Mouse (Mus musculus): ENCODE measurements around the gene Adprhl2.

Adprhl2 gene

DNA sequence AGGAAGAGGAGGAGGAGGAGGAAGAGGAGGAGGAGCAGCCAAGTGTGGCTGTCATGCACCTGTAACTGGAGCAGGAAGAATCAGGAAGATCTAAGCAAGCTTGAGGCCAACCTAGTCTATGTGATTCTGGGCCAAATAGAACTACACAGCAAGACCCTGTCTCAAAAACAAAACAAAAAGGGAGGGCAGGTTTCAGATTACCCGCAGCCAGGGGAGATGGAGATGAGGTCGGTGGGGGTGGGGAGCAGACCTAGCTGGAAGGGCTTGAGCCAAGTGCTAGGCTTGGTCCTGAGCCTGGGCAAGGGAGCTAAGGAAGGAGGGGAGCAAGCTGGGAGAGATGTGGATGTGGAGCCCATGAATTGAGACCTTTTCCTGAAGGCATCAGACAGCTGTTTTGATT, 14.7 kb downstream of the Adprhl2 start:
- no peak for DNase-seq (ENCODE audit: low spot score)

DNA sequence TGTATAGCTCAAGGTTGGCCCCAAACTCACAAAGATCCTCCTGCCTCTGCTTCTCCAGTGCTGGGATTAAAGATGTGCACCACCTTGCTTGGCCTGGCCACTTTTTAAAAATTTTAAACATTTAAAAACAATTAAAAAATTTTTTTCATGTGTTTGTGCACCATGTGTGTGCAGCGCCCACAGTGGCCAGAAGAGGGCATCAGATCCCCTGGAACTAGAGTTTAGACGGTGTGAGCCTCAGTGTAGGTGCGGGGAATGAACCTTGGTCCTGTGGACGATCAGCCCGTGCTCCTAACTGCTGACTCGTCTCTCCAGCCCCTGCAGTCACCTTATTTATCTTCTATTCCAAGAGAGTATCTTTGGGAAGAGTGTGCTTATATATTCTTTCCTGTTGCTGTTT, 15.4 kb downstream of the Adprhl2 start:
- DNase-seq (ENCODE audit: low spot score): no peak

DNA sequence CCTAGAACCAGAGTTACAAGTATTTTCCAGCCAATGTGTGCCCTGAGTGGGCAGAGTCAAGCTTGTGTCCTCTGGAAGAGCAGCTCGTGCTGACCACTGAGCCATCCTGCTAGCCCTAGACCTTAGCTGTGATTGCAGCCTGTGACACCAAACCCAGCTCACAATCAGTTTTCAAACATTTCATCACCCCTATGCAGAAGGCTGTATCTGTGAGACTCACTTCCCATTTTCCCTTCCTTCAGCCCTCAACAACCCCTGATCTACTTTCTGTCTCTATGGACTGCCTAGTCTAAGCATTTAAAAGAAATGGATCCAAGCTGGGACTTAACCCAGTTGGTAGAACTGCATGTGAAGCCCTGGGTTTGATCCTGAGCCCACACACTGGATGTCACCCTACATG, 16.1 kb downstream of the Adprhl2 start:
- no peak for DNase-seq (ENCODE audit: low spot score)

DNA sequence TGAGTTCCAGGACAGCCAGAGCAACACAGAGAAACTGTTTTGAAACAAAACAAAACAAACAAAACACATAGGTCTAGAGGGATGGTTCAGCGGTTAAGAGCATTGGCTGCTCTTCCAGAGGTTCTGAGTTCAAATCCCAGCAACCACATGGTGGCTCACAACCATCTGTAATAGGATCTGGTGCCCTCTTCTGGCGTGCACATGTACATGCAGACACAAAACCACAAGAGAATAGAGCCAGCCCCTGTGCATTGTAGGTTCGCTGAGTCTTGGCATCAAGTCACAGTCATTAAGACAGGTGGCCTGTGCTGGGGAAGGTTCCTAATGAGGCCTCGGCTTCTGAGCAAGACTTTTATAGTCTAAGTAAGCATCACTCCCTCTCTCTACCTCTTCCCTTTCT, 17.6 kb downstream of the Adprhl2 start:
- DNase-seq (ENCODE audit: low spot score): no peak

DNA sequence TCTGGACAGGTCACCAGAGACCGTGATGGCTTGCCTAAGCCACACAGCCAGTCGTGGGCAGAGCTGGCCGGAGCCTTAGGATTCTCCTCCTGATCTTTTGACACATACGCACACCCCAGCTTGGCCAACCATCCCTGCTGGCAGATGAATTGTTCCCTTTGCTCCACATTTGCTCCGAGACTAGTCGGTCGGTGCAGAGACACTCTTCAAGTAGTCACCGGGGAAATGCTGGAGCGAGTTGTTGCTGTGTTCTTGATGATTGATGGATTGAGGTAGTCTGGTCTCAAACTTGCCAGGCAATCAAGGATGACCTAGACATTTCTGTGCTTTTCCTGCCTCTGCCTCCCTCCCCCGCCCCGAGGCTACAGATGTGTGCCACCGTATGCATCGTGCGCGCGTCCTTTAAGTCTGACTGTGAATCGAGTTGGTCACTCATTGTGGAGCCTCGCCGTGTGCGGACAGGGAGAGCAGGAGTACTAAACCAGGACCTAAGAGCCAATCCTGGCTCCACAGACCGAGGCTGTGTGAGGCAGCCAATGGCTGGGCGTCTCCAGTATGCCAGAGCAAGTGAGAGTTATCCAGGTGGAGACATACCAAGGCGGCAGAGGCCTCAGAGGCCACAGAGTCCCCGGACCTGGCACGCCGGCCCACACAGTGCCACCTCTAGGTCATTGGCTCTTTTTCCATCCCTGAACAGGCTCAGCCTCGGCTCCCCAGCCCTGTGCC, 19.8 kb downstream of the Adprhl2 start:
- DNase-seq (ENCODE audit: low spot score): peak; percentile 76

DNA sequence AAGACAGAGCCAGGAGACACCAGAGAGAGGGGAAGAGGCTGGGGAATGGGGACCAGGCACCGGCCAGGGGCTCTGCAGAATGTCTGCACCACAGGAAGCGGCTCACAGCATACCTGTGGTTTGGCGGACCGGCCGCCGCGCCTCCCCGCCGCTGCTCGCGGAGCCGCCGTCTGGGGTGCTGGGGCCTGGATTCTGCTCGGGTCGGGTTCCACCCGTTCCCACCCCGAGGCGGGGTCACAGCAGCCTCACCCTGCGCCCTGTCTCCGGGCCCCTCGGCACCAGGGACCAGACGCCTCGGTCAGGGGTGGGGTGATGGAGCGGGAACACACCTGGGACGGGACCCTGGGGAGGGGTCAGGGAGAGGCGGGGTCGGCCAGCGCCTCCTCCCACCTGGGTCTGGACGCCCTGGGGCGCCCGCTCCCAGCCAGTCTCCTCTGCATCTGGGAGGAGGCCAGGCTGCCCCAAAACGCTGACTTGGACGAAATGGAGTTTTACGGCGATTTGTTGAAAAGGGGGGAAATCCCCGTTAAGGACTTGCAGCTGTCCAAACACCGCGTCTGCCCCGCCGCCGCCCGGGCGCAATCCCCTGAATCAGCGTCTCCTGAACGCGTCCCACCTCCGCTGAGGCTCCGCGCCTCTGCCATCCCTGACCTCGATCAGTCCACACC, 20.5 kb downstream of the Adprhl2 start:
- no peak for DNase-seq (ENCODE audit: low spot score)

DNA sequence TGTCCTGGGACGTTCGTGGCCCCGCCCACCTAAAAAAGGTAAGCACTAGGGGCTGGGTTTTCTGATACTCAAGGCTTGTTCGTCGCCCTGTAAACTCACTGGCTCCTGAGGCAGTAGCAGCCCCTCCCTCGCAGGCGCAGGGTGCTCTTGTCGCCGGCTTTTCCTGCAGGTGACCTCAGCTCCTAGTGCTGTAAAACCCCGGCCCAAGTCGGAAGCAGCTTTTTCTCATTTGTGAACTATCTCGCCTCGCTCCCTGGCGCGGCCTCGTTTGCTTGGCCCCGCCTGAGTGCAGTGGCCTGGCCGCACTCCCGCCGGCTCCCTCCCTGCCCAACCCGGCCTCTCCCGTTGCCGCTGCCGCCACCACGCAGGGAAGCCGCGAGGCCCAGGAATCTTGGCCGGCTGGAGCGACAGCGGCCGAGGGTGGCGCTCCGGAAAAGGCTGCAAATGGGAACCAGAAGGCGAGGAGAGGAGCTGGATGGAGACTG, 24.8 kb downstream of the Adprhl2 start:
- no peak for DNase-seq (ENCODE audit: low spot score)

DNA sequence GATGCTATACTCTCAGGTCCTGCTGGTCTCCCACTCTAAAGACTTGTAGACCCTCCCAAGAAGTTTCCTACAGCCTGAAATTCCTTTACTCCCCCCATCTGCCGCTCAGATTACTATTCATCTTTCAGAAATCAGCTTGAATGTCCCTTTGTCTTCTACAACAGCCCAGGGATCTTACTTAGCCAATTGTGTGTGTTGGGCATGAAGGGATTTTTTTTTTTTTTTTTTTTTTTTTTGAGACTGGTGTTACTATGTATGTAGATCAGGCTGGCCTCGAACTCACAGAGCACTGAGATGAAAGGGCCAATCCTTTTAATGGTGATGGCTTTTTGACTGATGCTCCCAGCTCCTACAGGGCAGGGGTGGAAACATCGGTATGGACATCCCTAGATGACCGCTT, 25.6 kb downstream of the Adprhl2 start:
- no peak for DNase-seq (ENCODE audit: low spot score)

DNA sequence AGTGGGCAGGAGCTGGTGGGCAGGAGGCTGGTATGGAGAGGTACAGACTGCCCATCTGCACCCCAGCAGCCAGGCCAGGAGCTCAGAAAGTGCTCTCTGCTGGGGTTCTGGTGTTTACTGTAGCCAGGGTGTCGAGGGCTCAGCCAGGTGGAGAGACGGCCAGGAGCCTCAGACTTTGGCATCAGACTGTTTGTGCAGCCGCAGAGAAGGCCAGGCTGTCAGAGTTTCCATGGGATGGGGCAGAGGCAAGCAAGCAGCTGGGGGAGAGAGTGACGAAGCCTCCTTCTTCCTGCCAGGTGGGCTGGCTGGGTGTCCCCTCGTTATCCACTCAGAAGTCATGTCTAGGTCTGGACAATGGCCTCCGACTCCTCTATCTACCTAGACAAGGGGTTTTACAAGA, 26.4 kb downstream of the Adprhl2 start:
- DNase-seq (ENCODE audit: low spot score): no peak

DNA sequence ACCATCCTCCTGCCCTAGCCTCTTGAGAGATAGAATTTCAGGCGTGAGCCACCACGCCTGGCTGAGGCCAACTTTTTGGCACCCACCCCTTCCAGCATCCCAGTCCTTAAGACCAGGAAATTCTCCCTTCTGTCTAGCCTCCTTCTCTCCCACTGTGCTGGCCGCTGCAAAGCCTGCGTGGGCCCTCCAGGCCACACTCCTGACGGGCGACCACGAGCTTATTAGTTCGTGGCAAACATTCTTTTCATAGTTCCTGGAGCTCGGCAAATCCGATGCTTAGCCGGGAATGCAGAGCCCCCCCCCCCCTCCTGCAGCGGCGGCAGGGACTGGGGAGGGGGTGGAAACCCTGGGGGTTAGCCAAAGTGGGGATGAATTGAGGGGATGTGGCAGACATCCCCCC, 30.3 kb downstream of the Adprhl2 start:
- no peak for DNase-seq (ENCODE audit: low spot score)

DNA sequence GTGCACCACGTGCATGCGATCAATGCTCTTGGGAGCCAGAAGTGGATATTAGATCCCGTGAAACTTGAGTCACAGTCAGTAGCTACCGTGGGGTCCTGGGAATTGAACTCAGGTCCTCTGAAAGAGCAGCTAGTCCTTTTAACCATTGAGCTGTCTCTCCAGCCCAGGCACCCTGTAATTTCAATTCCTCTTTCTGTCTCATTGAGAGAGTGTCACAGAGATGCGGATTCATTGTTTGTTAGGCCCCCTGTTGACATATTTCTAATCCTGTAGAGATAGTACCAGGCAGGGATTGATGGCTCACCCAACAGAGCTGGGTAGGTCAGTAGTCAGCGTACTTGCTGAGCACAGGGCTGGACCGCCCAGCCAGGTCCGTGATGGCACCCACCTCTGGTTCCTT, 31.2 kb downstream of the Adprhl2 start:
- no peak for DNase-seq (ENCODE audit: low spot score)

DNA sequence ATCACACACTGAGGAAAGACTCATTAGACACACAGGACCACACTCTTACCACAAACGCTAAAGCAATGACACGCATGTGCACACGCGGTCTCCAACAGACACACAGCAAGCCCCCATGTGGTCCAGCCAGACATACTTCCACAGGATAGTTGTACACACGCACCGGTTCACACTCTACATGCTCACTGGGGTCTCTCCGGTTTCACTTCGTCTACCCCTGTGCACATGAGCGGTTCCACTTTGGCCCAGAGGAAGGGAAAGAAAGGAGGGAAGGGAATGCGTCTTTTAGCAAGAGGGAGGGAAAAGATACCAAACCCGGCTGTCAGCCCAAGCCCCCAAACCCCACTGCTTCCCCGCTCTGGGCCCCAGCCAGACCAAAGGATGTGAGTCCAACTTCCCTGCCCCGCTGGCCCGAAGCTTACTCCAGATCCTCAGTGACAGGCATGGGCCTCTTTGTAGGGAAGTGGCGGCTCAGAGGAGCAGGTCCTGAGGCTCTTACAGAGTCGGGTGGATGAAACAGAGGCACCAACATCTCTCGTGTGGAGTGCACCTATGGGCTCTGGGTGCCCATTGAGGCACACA, 33.3 kb downstream of the Adprhl2 start:
- DNase-seq (ENCODE audit: low spot score): no peak

DNA sequence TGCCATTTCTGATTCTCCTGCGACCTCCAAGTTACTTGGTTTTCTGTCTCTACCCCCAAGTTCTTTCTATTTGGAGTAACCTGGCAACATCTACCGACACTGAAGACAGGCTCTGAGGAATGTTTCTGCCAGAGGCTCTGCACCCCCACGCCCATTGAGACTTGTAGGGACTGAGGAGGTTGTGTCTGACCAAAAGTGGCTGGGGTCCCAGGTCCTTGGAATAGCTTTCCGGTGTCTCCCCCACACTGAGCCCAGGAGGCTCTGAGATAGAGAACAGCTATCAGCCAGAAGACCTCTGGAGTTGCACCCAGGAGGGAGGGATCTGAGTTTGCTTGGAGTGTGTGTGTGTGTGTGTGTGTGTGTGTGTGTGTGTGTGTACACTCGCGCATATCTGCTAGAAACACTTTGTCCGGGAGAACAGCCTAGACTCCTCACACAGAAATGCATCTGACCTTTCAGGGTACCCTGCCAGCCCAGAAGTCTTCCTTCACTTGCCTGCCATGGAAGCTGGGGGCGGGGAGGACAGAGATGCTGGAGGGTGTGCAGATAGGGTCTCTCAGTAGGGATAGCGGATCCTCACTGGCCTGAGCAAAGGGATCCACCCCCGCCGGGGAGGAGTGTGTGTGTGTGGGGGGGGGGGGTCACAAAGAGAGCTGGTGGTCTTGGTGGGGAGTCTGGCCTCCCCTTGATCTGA, 34.1 kb downstream of the Adprhl2 start:
- DNase-seq (ENCODE audit: low spot score): no peak

DNA sequence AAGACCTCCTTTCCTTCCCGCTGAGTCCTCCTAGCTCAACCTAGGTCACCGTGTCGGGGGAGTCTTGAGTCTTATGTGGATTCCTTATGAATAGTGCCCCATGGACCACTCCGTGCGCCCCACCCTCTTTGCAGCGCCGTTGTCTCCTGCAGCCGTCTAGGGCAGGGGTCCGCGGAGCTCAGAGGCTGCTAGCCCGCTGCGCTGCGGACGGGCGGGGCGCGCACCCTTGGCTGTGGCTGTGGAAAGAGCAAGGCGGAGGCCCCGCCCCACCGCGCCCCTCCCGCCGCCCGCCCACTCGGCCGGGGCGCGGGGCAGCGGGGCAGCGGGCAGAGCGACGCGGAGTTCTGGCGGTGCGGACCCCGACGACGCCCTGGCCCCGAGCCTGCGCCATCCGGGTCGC, 35.0 kb downstream of the Adprhl2 start, which contains the start of gene Col8a2:
Gene Col8a2, plus strand, starts transcription at position 302 of the 400 bp plus-strand sequence.
- DNase-seq (ENCODE audit: low spot score): no peak

DNA sequence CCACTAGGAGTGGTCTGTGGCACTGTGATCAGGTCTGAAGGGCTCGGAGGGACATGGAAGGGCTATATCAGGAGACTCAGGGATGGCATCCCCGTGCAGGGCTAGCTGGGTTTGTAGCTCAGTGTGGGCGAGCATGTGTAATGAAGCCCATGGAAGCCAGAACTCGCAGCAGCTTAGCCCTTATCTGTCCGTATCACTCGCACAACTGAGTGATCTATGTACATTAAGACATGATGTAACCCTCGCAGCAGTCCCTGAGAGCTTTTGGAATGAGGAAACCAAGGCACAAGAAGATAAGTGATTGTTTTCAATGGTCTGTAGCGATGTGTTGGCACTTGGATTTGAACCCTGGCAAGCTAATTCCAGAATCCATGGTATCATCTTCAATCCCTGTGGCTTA, 37.9 kb downstream of the Adprhl2 start:
- no peak for DNase-seq (ENCODE audit: low spot score)

DNA sequence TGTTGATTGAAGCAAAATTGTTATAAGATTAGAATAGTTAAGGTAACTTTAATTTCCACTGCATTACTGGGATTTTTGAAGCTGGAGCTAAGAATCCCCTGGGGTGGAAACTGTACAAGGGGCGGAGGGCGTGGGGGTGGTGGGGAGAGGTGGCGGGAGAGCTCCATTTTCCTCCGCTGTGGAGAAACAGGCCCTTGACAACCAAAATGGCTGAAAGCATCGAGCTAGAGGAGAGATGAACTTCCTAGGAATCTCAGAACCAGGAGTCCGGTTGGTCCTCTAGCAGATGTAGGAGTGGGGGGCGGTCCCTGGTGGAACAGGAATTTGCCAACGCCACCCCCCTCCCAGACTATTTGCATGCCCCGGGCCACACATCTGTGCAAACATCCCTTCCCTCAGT, 39.8 kb downstream of the Adprhl2 start:
- no peak for DNase-seq (ENCODE audit: low spot score)

DNA sequence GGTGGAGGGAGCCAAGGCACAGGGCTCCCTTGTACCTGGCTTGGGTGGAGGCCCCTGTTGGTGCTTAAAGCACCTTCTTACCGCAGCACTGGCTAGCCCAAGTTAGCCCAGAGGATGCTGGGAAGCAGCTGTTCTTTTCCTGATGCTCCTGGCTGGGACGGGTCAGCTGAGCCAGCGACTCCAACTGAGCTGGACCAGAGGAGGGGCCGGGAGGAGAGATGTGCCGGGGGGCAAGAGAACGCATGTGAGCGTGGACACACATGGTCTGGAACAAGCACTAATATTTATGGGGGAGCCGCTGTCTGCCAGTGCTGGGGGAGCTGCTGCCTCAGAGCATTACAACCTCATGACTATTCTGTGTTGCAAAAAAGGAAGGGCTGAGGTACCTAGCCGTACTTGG, 42.5 kb downstream of the Adprhl2 start:
- no peak for DNase-seq (ENCODE audit: low spot score)

DNA sequence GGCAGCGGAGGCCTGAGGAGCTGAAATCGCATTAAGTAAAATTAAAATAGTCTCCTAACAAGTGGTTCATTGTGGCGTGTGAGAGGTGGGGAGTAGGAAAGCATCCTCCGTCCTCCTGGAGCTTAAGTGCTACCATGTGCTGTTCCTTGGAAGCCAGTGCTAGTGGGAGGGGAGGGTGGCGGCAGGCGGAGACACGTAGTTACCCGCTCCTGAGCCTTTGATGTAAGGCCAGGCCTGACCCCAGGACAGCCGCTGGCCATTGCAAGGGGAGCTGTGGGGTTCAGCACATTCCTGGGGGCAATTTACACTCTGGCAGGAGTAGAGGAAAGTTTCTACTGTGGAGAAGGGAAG, 43.0 kb downstream of the Adprhl2 start:
- no peak for DNase-seq (ENCODE audit: low spot score)

DNA sequence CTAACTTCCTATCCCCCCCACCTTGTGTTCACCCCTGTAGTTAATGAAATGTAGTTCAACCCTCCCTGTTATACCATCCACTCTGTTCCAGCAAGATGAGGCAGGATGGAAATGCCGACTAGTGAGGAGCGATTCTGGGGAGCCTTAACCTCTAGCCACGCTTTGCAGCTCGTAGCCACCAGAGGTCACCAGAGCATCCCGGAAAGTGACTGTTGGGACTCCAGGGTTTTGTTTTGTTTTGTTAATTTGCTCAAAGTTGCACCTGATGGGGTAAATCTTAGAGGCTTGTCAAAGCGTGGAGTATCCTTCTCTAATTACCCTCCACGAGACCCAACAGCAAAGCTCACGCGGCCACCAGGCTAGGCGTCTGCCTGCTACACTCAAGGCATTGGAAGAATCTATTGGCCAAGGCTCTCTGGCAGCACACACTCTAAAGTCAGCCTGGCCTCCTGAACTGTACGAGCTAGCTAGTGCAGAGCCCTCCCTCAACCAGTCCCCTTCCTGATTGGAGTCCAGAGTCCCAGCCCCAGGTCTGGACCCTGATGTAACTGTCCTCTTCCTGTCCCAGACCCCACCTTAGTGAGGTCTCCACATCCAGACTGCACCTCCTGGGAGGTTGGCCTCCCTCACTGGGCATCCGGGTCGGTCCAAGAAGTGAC, 43.5 kb downstream of the Adprhl2 start:
- DNase-seq (ENCODE audit: low spot score): peak; percentile 74

DNA sequence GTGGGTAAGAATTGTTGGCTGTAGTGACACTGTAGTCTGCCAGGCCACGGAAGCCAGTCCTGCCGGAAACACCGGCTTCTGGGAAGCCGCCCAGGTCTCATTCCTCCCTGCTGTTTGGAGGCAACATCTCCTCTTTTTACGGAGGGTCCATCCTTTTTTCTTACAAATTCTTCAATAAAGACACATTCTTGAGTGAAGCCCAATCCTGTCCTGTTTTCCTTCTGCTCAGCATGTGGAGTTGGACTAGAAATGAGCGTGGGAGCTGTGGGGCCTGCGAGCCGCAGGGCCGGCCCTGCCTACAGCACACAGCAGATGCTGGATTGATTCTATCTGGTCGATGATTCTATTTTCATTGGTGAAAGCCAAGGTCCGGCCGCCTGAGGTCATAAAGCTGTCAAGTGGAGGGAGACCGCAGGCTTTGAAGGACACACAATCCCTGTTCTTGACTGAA, 45.8 kb downstream of the Adprhl2 start:
- DNase-seq (ENCODE audit: low spot score): no peak

DNA sequence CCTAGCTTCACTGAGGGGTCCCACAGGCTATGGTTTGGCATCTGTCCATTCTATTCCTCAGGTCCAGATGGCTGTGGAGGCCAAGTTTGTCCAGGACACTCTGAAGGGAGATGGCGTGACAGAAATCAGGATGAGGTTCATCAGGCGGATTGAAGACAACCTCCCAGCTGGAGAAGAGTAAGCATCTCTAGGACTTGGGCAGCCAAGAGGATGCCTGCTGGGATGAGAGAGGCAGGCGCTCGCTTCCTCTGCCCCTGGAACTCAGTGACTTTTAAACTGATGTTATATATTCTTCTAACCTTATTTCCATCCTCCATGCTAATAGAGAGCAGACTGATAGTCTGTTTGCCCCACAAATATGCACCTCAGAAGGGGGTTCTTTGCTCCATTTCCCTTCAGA, 46.4 kb downstream of the Adprhl2 start:
- DNase-seq (ENCODE audit: low spot score): no peak

DNA sequence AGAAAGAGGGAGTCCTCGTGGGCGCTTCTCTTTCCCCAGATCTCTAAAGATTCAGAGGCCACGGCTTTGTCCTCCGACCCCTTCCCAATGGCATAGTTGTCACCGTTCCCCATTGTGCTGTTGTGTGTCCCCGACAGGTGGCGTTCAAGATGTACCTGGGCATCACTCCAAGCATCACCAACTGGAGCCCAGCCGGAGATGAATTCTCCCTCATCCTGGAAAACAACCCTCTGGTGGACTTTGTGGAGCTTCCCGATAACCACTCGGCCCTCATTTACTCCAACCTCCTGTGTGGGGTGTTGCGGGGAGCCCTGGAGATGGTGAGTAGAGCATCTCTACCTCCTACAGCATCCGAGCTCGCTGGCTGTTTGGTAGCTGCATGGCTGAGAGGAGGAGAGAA, 47.8 kb downstream of the Adprhl2 start:
- DNase-seq (ENCODE audit: low spot score): no peak

Data from adipocyte (in vitro differentiated cells).